Mouse (Mus musculus) v-Abl transformed pro-B cells (cell line): ENCODE results near the gene Slc31a1.

Experiments used
- in situ Hi-C, 2 experiments: fragments of 400-800 bp; cut with MboI; formaldehyde crosslinking; loops; one replicate each; pipeline ENCODE4 v1.15.1; 2025; ENCODE audit not compliant: unreplicated experiment in 2 of 2

Slc31a1 gene

GRCm38 (mm10) chr4:62435081-62435480 lies 74.6 kb downstream of the Slc31a1 start, which contains the start of gene Rnf183:
TSS of gene Rnf183 (minus strand) at chr4:62435252.
- in situ Hi-C loops = no loop called here

- in situ Hi-C loops = no loop called here
Measured at GRCm38 (mm10) chr4:62437256-62437778, 76.8 kb downstream of the Slc31a1 start.

GRCm38 (mm10) chr4:62437871-62438270 lies 77.3 kb downstream of the Slc31a1 start:
- in situ Hi-C loops = no loop called here

- in situ Hi-C loops = no loop called here
Measured at GRCm38 (mm10) chr4:62439793-62440192, 79.3 kb downstream of the Slc31a1 start.

- in situ Hi-C loops = no loop called here
Measured at GRCm38 (mm10) chr4:62440544-62440943, 80.0 kb downstream of the Slc31a1 start.

- in situ Hi-C loops = no loop called here
Measured at GRCm38 (mm10) chr4:62440986-62441385, 80.5 kb downstream of the Slc31a1 start.
